Mouse (Mus musculus): ENCODE measurements around the gene Nynrin. TPM values are rescaled to one million over a fixed set of nuclear protein-coding genes. Genes with fewer than 3 reads are reported as not detected.

The Nynrin gene
- polyA plus RNA-seq, 1 experiment from 2014 or later, result 11.1 TPM

DNA sequence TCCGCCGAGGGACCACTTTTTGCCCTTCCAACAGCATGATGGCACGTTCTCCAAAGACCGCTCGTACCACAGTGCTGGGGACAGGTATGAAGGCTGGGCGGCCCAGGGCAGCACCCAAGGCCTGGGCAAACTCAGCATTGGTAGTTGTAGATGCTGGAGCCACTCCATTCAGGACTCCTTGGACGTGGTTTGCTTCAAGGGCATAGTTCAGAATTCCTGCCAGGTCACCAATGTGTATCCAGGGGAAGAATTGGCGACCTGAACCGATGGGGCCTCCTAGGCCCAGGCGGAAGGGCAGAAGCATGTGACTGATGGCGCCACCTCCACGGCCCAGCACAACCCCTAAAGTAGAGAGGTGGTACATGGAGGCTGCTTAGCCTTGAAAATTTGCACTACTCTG lies 43.9 kb downstream of the Nynrin start:
- 92% methylated on average over 12 of the region's 12 CpGs for WGBS
- peaks cover 44% of the 10 kb centered on the region for H3K36me3 ChIP-seq (ENCODE audit: control insufficient read depth, insufficient read depth)
- ATAC-seq (replicated peaks; ENCODE audit: extremely low read depth, insufficient read depth, low FRiP score), result no peak

GRCm38 (mm10) chr14:55898947-55899346 lies 45.1 kb downstream of the Nynrin start:
- H3K27ac ChIP-seq (ENCODE audit: low read length), result no peak overlapping the region; the same call in 1 of the 2 replicates
- H3K36me3 ChIP-seq (ENCODE audit: control insufficient read depth, insufficient read depth), result peaks cover 38% of the 10 kb centered on the region
- no peak overlapping the region for H3K4me2 ChIP-seq (ENCODE audit: low read depth, low read length)
- H3K27me3 ChIP-seq (ENCODE audit: control insufficient read depth, insufficient read depth, low read length), result no peaks in the 10 kb centered on the region
- H3K9ac ChIP-seq (ENCODE audit: low read length), result peak overlapping the region; percentile 86
- no peak overlapping the region for H3K4me3 ChIP-seq (ENCODE audit: low read length)
- H3K4me1 ChIP-seq (ENCODE audit: control insufficient read depth, insufficient read depth, low read length), result peaks cover 14% of the 10 kb centered on the region
- ATAC-seq (replicated peaks; ENCODE audit: extremely low read depth, insufficient read depth, low FRiP score), result no peak
- 86% methylated on average over 7 of the region's 7 CpGs for WGBS
- H3K9me3 ChIP-seq (replicated peaks; ENCODE audit: control insufficient read depth, low read length), result no peaks in the 10 kb centered on the region

More for the DNA sequence above, 43.9 kb downstream of the Nynrin start:
- Histone ChIP-seq H3K9ac (ENCODE audit: low read length) (no peak overlapping the region), H3K4me1 (ENCODE audit: control insufficient read depth, insufficient read depth, low read length) (peaks cover 14% of the 10 kb centered on the region), H3K4me3 (ENCODE audit: low read length) (no peak overlapping the region), H3K27me3 (ENCODE audit: control insufficient read depth, insufficient read depth, low read length) (no peaks in the 10 kb centered on the region), H3K4me2 (ENCODE audit: low read depth, low read length) (no peak overlapping the region), H3K9me3 (replicated peaks; ENCODE audit: control insufficient read depth, low read length) (no peaks in the 10 kb centered on the region), H3K27ac (ENCODE audit: low read length) (no peak overlapping the region)

DNA sequence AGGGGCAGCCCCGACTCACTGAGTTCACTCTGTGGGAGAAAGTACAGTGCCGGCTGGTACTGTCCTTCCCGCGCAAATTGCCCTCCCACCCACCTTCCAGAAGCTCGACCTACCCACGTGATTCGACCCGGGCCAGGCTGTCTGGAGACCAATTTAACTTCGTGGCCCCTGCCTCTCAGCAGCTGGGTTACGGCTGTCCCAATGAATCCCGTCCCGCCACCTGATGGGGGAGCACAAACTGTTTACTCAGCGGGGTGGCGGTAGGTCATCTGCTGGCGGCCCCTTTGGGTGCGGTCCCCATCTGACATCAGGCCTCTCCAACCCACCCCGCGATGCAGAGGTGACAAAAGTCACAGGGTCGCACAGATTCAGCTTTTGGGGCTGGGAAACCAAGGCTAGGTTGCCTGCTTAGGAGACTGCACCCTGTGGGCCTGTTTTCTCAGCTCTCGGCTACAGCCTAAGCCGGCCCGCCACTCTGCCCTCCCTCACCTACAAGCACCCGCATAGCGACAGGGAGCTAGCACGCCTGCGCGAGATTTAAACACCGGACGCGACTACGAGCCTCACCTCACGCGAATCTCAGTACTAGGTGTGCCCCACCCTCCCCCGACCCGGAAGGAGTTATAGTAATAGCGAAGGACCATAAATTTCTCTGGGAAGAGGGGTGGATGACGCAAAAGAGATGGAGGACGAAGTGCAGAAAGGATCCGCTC lies 46.0 kb downstream of the Nynrin start, which contains the start of gene Sdr39u1:
Gene Sdr39u1 (minus strand): TSS at position 593 of the 713 bp plus-strand sequence.
- ATAC-seq (replicated peaks; ENCODE audit: extremely low read depth, insufficient read depth, low FRiP score), result peak; percentile 88
- Histone ChIP-seq H3K27ac (ENCODE audit: low read length) (peak within 1 kb of the TSS; percentile 79), H3K9me3 (replicated peaks; ENCODE audit: control insufficient read depth, low read length) (no peaks in the 10 kb centered on the region), H3K9ac (ENCODE audit: low read length) (peak within 1 kb of the TSS; percentile 86), H3K36me3 (ENCODE audit: control insufficient read depth, insufficient read depth) (peaks cover 29% of the 10 kb centered on the region), H3K27me3 (ENCODE audit: control insufficient read depth, insufficient read depth, low read length) (no peaks in the 10 kb centered on the region), H3K4me3 (ENCODE audit: low read length) (peak within 1 kb of the TSS; percentile 68), H3K4me1 (ENCODE audit: control insufficient read depth, insufficient read depth, low read length) (peaks cover 14% of the 10 kb centered on the region), H3K4me2 (ENCODE audit: low read depth, low read length) (peak within 1 kb of the TSS; percentile 97)
- 2% methylated on average over 39 of the region's 39 CpGs for WGBS

GRCm38 (mm10) chr14:55900414-55900755 lies 46.6 kb downstream of the Nynrin start:
- peak overlapping the region; percentile 79 for H3K27ac ChIP-seq (ENCODE audit: low read length)
- ATAC-seq (replicated peaks; ENCODE audit: extremely low read depth, insufficient read depth, low FRiP score), result peak; percentile 6; the same call in 1 of the 2 replicates
- no peaks in the 10 kb centered on the region for H3K27me3 ChIP-seq (ENCODE audit: control insufficient read depth, insufficient read depth, low read length)
- peaks cover 24% of the 10 kb centered on the region for H3K36me3 ChIP-seq (ENCODE audit: control insufficient read depth, insufficient read depth)
- peak overlapping the region; percentile 97 for H3K4me2 ChIP-seq (ENCODE audit: low read depth, low read length)
- H3K4me3 ChIP-seq (ENCODE audit: low read length), result peak overlapping the region; percentile 68
- peaks cover 14% of the 10 kb centered on the region for H3K4me1 ChIP-seq (ENCODE audit: control insufficient read depth, insufficient read depth, low read length)
- peak overlapping the region; percentile 86 for H3K9ac ChIP-seq (ENCODE audit: low read length)
- 10% methylated on average over 12 of the region's 12 CpGs for WGBS
- no peaks in the 10 kb centered on the region for H3K9me3 ChIP-seq (replicated peaks; ENCODE audit: control insufficient read depth, low read length)

DNA sequence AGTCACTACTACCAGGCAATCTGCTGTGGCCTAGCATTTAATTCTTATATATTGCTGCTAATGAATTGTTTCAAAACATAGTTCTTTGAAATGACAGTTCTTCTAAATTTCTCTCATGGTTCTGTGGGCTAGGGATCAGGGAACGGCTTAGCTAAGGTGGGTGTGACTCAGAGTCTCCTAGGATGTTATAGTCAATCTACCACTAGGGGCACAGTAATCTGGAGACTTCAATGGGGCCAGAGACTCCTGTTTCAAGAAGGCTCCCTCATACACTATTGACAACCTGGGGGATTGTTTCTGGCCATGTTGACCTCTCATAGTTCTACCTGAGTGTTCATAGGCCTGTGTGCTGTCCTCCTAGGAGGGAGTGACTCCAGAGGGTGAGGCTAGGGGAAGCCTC lies 51.7 kb downstream of the Nynrin start:
- 18% methylated on average over 1 of the region's 1 CpGs for WGBS
- peaks cover 4% of the 10 kb centered on the region for H3K4me1 ChIP-seq (ENCODE audit: control insufficient read depth, insufficient read depth, low read length)

DNA sequence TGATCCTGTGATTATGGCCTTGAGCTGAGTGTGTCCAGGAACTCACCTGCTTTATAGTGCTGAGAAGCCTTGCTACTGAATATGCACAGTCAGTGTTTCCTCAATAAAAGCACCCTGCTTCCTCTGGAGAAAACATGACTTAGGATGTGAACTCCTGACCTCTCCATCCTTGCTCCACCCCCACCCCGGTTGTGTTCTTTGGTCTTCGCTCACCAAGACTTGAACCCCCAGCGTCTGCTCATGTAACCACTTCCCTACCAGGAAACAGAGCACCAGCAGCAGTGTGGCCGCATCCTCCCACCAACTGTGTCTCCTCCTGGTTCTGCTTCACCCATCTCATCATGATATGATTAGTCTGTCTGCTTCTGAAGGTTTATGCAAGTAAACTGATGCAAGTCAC lies 59.6 kb downstream of the Nynrin start:
- H3K36me3 ChIP-seq (ENCODE audit: control insufficient read depth, insufficient read depth), result no peaks in the 10 kb centered on the region
- peaks cover 3% of the 10 kb centered on the region; the same call in 1 of the 2 replicates for H3K9me3 ChIP-seq (replicated peaks; ENCODE audit: control insufficient read depth, low read length)
- no peaks in the 10 kb centered on the region for H3K27me3 ChIP-seq (ENCODE audit: control insufficient read depth, insufficient read depth, low read length)
- H3K27ac ChIP-seq (ENCODE audit: low read length), result no peak overlapping the region
- ATAC-seq (replicated peaks; ENCODE audit: extremely low read depth, insufficient read depth, low FRiP score), result no peak
- no peak overlapping the region for H3K4me2 ChIP-seq (ENCODE audit: low read depth, low read length)
- no peak overlapping the region for H3K4me3 ChIP-seq (ENCODE audit: low read length)
- no peaks in the 10 kb centered on the region for H3K4me1 ChIP-seq (ENCODE audit: control insufficient read depth, insufficient read depth, low read length)
- WGBS, result 59% methylated on average over 4 of the region's 4 CpGs
- no peak overlapping the region for H3K9ac ChIP-seq (ENCODE audit: low read length)

More for the DNA sequence above, 51.7 kb downstream of the Nynrin start:
- H3K27ac ChIP-seq (ENCODE audit: low read length), result no peak overlapping the region
- no peaks in the 10 kb centered on the region for H3K27me3 ChIP-seq (ENCODE audit: control insufficient read depth, insufficient read depth, low read length)
- H3K4me3 ChIP-seq (ENCODE audit: low read length), result no peak overlapping the region
- H3K9ac ChIP-seq (ENCODE audit: low read length), result no peak overlapping the region
- ATAC-seq (replicated peaks; ENCODE audit: extremely low read depth, insufficient read depth, low FRiP score), result no peak
- H3K4me2 ChIP-seq (ENCODE audit: low read depth, low read length), result no peak overlapping the region
- H3K36me3 ChIP-seq (ENCODE audit: control insufficient read depth, insufficient read depth), result no peaks in the 10 kb centered on the region
- H3K9me3 ChIP-seq (replicated peaks; ENCODE audit: control insufficient read depth, low read length), result no peaks in the 10 kb centered on the region

GRCm38 (mm10) chr14:55918240-55919082 lies 64.7 kb downstream of the Nynrin start:
- Histone ChIP-seq H3K27me3 (ENCODE audit: control insufficient read depth, insufficient read depth, low read length) (no peaks in the 10 kb centered on the region), H3K4me3 (ENCODE audit: low read length) (no peak overlapping the region), H3K36me3 (ENCODE audit: control insufficient read depth, insufficient read depth) (no peaks in the 10 kb centered on the region), H3K27ac (ENCODE audit: low read length) (no peak overlapping the region), H3K4me2 (ENCODE audit: low read depth, low read length) (no peak overlapping the region), H3K9me3 (replicated peaks; ENCODE audit: control insufficient read depth, low read length) (peaks cover 3% of the 10 kb centered on the region; the same call in 1 of the 2 replicates), H3K9ac (ENCODE audit: low read length) (no peak overlapping the region), H3K4me1 (ENCODE audit: control insufficient read depth, insufficient read depth, low read length) (no peaks in the 10 kb centered on the region)
- peak; percentile 49; the same call in 1 of the 2 replicates for ATAC-seq (replicated peaks; ENCODE audit: extremely low read depth, insufficient read depth, low FRiP score)
- WGBS, result 33% methylated on average over 14 of the region's 14 CpGs

DNA sequence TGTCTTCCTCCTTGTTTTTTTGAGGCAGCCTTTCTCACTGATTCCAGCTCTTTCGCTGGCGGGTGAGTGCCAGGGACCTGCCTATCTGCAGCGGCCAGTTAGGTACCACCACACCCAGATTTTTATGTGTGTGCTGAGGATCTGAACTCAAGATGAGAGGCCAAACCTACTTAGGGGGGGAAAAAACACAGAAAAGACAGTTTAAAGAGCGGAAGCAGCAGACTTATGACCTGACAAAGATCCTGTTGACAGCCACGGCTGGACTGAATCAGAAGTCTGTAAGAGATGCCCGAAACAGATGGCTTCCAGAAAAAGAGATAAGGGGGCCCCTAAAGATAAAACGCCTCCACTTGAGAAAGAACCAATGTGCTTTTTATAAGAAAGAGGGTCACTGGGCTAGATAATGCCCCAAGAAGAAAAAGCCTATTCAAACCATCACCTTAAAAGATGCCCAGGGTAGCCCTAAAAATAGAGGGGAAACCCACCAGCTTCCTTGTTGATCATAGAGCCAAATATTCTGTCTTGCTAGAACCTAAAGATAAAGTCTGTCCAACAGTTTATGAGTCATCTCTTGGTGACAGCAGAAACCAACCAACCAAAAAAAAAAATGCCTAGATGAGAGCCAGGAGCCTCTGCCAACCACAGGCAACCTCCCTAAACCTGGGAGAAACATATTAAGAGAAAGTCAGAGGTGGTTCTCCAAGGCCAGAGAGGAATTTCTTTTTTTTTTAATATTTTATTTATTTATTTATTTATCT lies 68.8 kb downstream of the Nynrin start:
- Histone ChIP-seq H3K27ac (ENCODE audit: low read length) (no peak overlapping the region), H3K4me1 (ENCODE audit: control insufficient read depth, insufficient read depth, low read length) (no peaks in the 10 kb centered on the region), H3K4me2 (ENCODE audit: low read depth, low read length) (no peak overlapping the region), H3K9ac (ENCODE audit: low read length) (no peak overlapping the region), H3K27me3 (ENCODE audit: control insufficient read depth, insufficient read depth, low read length) (no peaks in the 10 kb centered on the region), H3K4me3 (ENCODE audit: low read length) (no peak overlapping the region), H3K36me3 (ENCODE audit: control insufficient read depth, insufficient read depth) (no peaks in the 10 kb centered on the region), H3K9me3 (replicated peaks; ENCODE audit: control insufficient read depth, low read length) (no peaks in the 10 kb centered on the region)
- WGBS, result 20% methylated on average over 7 of the region's 7 CpGs
- no peak for ATAC-seq (replicated peaks; ENCODE audit: extremely low read depth, insufficient read depth, low FRiP score)
